Mouse (Mus musculus): ENCODE measurements around the gene Gsg1l2. TPM values are rescaled to one million over a fixed set of nuclear protein-coding genes. Genes with fewer than 3 reads are reported as not detected.

Gsg1l2 gene
- total RNA-seq, 2 experiments from 2014 or later, result not detected

- DNase-seq (ENCODE audit: low spot score in 2 of 2), result no peak
Measured at GRCm38 (mm10) chr11:67811535-67811934, 37.1 kb downstream of the Gsg1l2 start.

GRCm38 (mm10) chr11:67819604-67820003 lies 45.2 kb downstream of the Gsg1l2 start:
- DNase-seq (ENCODE audit: low spot score in 2 of 2), result peak; percentile 67 to 72

- DNase-seq (ENCODE audit: low spot score in 2 of 2), result peak; percentile 72 to 78
Measured at GRCm38 (mm10) chr11:67820221-67820620, 45.8 kb downstream of the Gsg1l2 start.

- DNase-seq (ENCODE audit: low spot score in 2 of 2), result no peak
Measured at GRCm38 (mm10) chr11:67821560-67821959, 47.2 kb downstream of the Gsg1l2 start.

GRCm38 (mm10) chr11:67828360-67829059 lies 54.1 kb downstream of the Gsg1l2 start:
- no peak for DNase-seq (ENCODE audit: low spot score in 2 of 2)

GRCm38 (mm10) chr11:67829530-67829929 lies 55.1 kb downstream of the Gsg1l2 start:
- no peak for DNase-seq (ENCODE audit: low spot score in 2 of 2)

GRCm38 (mm10) chr11:67831820-67832219 lies 57.4 kb downstream of the Gsg1l2 start:
- no peak for DNase-seq (ENCODE audit: low spot score in 2 of 2)

- DNase-seq (ENCODE audit: low spot score in 2 of 2), result no peak
Measured at GRCm38 (mm10) chr11:67835408-67836078, 61.1 kb downstream of the Gsg1l2 start.

Other genes starting within 250 kb of the Gsg1l2 start
- gene Rcvrn, start 79.3 kb upstream of the Gsg1l2 start, total RNA-seq (2021), result 1 to 10 TPM; 1.4 to 2.1 TPM
- gene Glp2r, start 3.5 kb upstream of the Gsg1l2 start, total RNA-seq (2021), result under 1 TPM; 0.43 to 0.54 TPM
- gene Dhrs7c, start 23.6 kb downstream of the Gsg1l2 start, total RNA-seq (2021), result under 1 TPM in 1 of 2 experiments, not detected in 1; 0.87 TPM
- 1 to 10 TPM; 9.9 to 10.0 TPM for gene Usp43, start 147.5 kb downstream of the Gsg1l2 start, total RNA-seq (2021)
- 1 to 10 TPM; 2.8 to 4.0 TPM for gene Cfap52, start 191.0 kb downstream of the Gsg1l2 start, total RNA-seq (2021)
- 10 to 100 TPM; 27.2 to 37.8 TPM for gene Stx8, start 191.6 kb downstream of the Gsg1l2 start, total RNA-seq (2021)